Mouse (Mus musculus) effector memory CD4-positive, alpha-beta T cell, adult 5 months (primary cell): ENCODE results near the gene Vmn1r69. TPM values are rescaled to one million over a fixed set of nuclear protein-coding genes. Genes with fewer than 3 reads are reported as not detected.

ENCODE experiments used
- polyA plus RNA-seq: library from polyadenylated mRNA; unstranded; fragments of 100-300 nt; shearing (Covaris generic); gene quantifications from one replicate; pipeline ENCODE4 v1.2.1, GENCODE M21; 2017

The Vmn1r69 gene
- not detected for polyA plus RNA-seq

DNA sequence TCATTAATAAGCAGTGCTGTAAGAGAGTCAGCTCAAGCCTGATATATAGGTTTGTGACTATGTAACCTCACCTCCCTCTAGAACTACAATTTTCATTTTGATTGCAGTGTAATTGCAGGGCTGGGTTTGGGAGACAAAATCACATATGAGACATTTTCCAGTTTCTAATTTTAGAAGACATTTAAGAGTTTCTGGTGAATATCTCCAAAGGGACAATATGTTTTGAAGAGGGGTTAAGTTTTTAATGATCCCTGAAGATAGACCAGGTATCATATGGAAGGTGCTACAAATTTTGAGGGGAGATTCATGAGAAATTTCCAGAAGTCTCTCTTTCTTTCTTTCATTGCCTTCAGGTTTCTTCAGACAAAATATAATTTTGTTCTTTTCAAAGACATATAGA lies at the start of gene Vmn1r69:
Vmn1r69 (minus strand) TSS at position 101 of the 400 bp plus-strand sequence.

DNA sequence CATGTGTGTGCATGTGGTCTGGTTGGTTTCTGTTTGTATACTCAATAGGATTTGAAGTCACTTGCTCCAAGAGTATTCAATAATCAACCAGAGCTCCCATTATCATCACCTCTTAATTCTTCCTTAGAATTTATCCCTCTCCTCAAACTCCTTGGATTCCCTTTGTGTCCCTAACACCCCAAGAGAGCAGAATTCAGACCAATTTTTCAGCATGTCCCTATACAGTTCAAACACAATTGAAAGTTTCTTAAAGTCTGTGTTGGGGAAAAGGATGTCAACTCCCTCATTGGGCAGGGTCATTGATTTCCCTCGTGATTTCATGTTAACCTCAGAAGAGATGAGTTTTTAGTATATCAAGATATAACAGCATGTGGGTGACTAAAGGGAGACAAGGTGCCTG lies 17.8 kb upstream of the Vmn1r69 start, which contains the start of gene Vmn1r70:
Vmn1r70 (plus strand) TSS at position 301 of the 400 bp plus-strand sequence.

DNA sequence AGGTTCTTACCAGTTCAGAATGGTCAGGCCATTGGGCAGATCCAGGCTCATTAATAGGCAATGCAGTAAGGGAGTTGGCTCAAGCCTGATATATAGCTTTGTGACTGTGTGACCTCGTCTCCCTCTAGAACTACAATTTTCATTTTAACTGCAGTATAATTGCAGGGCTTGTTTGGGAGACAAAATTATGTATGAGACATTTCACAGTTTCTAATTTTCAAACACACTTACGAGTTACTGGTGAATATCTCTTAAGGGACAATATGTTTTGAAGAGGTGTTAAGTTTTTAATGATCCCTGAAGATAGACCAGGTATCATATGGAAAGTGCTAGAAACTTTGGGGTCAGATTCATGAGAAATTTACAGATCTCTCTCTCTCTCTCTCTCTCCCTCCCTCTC lies 55.1 kb downstream of the Vmn1r69 start, which contains the start of gene Vmn1r68:
Vmn1r68 (minus strand) TSS at position 101 of the 400 bp plus-strand sequence.

Other genes starting within 250 kb of the Vmn1r69 start
- not detected for gene Vmn1r67, start 170.3 kb downstream of the Vmn1r69 start, polyA plus RNA-seq
- 1.2 TPM for gene Zik1, start 118.3 kb downstream of the Vmn1r69 start, polyA plus RNA-seq
- 0.14 TPM for gene Vmn1r68, start 55.2 kb downstream of the Vmn1r69 start, polyA plus RNA-seq
- gene Vmn1r70, start 17.9 kb upstream of the Vmn1r69 start, polyA plus RNA-seq = 0.07 TPM
- gene Nlrp4b, start 74.1 kb upstream of the Vmn1r69 start, polyA plus RNA-seq = not detected
- not detected for gene Vmn1r71, start 140.7 kb upstream of the Vmn1r69 start, polyA plus RNA-seq